Mouse (Mus musculus) forebrain, postnatal 0 days (tissue): Measurements from ENCODE around the gene Sfxn2. TPM values are rescaled to one million over a fixed set of nuclear protein-coding genes. Genes with fewer than 3 reads are reported as not detected.

Experiments
- ATAC-seq: fragments of 200-750 bp; cut with Nextera tagmentation; 2 replicates; pipeline ENCODE4 v1.8.0; 2017; ENCODE audit warnings: mild to moderate bottlenecking, moderate library complexity
- DNase-seq: peaks from one replicate; pipeline ENCODE4 v3.0.0-alpha.2; 2015
- H3K27ac ChIP-seq: fragments of 300-500 bp; sonication (generic); 2 replicates; pipeline ENCODE4 v1.5.1; 2014; ENCODE audit warnings: low read depth, mild to moderate bottlenecking, antibody characterized with exemption, low read length, moderate library complexity, mixed read lengths
- H3K27me3 ChIP-seq: fragments of 300-500 bp; sonication (generic); 2 replicates; pipeline ENCODE4 v1.6.1; 2014; ENCODE audit warnings: mild to moderate bottlenecking, low read length, mixed read lengths; ENCODE audit not compliant: insufficient read depth
- H3K36me3 ChIP-seq: fragments of 300-500 bp; sonication (generic); 2 replicates; pipeline ENCODE4 v1.6.1; 2014; ENCODE audit warnings: mild to moderate bottlenecking, moderate library complexity; ENCODE audit not compliant: insufficient read depth
- H3K4me1 ChIP-seq: fragments of 300-500 bp; sonication (generic); 2 replicates; pipeline ENCODE4 v1.6.1; 2014; ENCODE audit warnings: antibody characterized with exemption; ENCODE audit not compliant: insufficient read depth
- H3K4me2 ChIP-seq: fragments of 300-500 bp; sonication (generic); 2 replicates; pipeline ENCODE4 v1.6.1; 2014; ENCODE audit warnings: low read depth, mild to moderate bottlenecking, moderate library complexity
- H3K4me3 ChIP-seq: fragments of 300-500 bp; sonication (generic); 2 replicates; pipeline ENCODE4 v1.5.1; 2014; ENCODE audit warnings: low read depth, low read length, mixed read lengths
- H3K9ac ChIP-seq: fragments of 300-500 bp; sonication (generic); 2 replicates; pipeline ENCODE4 v1.6.1; 2014; ENCODE audit warnings: mild to moderate bottlenecking
- H3K9me3 ChIP-seq: fragments of 300-500 bp; sonication (generic); 2 replicates; pipeline ENCODE4 v1.6.1; 2016; ENCODE audit warnings: low read length
- CTCF ChIP-seq: sonication (generic); IDR thresholded peaks from 2 replicates; pipeline ENCODE4 v1.5.1; 2016; ENCODE audit warnings: antibody characterized with exemption, control low read depth, low read depth
- WGBS: fragments of 180-500 bp; shearing (Covaris S2); extraction: QIAGEN DNeasy Blood & Tissue Kit; methylation state at CpG from one replicate; pipeline ENCODE4 v1.1.7; 2014; 5-methylcytosine and 5-hydroxymethylcytosine counted together
- polyA plus RNA-seq: library from polyadenylated mRNA; unstranded; fragments of >200 nt; fragmentation: Nextera tagmentation; extraction: Ambion mirVana; gene quantifications from 2 replicates; pipeline ENCODE4 v1.2.1, GENCODE M21; 2015
- total RNA-seq: library from RNA; depleted of rRNA; stranded (reverse); fragments of >200 nt; gene quantifications from 2 replicates; pipeline ENCODE4 v1.2.3, GENCODE M21; 2014; rRNA removed

Sfxn2 gene
- total and polyA plus RNA-seq, 2 experiments from 2014 or later, result 10.6 to 12.6 TPM

DNA sequence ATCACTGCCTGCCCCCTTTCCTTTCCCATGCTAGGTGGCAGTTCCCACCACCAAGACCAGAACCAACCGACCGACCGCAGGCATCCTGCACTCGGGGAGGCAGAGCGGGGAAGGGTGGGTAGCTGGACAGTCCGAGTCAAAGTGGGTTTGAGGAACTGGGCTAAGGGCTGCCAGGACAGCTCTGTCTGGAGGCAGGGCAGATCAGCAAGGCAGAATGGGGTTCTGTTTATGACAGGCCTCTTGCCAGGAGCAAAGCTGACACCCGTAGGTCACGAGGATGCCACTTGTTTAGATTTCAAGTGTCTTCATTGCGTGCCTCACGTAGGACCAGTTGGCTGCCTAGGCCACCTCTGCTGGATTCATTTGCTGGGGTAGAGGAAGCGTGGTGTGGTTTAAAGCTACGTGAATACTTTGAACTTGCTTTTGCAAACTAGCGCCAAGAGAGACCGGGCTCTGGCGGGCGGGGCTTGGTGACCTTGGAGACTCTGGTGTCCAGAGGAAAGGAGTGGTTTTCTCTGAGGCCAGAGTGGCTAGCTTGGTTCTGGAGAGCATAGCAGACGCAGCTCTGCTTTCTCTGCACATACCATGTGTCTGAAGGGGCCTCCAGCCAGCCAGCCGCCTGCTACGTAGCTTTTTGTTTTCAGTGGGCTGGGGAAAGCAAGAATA, 68.4 kb downstream of the Sfxn2 start:
- peaks cover 6% of the 10 kb centered on the region for H3K4me1 ChIP-seq
- DNase-seq, result no peak

DNA sequence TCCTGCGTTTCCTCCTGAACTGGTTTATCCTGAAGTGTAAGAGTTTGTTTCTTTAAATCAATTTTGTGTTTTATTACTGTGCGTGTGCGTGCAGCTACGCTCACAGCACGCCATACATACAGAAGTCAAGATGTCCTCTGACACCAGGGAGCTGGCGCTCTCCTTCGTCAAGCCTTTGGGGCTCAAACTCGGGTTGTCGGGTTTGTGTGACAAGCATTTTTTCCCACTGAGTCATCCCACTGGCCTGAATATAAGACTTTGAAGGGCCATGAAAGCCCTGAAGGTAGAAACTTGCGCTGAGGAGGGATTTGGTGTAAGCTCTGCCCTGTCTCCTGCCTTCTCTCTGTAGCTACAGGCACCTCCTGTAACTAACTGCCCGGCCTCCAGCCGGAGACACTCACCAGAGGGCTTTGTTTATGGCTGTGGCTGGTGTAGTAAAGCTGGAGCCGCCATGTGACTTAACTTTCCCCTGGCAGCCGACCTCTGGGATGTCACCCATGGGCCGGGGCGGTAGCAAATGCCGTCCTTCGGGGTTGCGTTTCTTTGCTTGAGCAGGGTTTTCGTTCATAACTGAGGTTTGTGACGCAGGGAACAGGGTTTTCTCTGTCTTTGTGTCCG, 69.1 kb downstream of the Sfxn2 start:
- Histone ChIP-seq H3K27ac (0 out of 2 replicates have a peak overlapping the region, but pooled peaks have one; percentile 36), H3K4me2 (no peak overlapping the region), H3K4me1 (peaks cover 6% of the 10 kb centered on the region), H3K4me3 (no peak overlapping the region), H3K9me3 (no peaks in the 10 kb centered on the region), H3K27me3 (no peaks in the 10 kb centered on the region), H3K36me3 (0 out of 2 replicates have a peak, but pooled peaks cover 3% of the 10 kb centered on the region), H3K9ac (no peak overlapping the region)
- ATAC-seq, result no peak
- WGBS, result 60% methylated on average over 22 of the region's 22 CpGs
- no peak for DNase-seq
- no peak for TF ChIP-seq CTCF

More for the DNA sequence above, 68.4 kb downstream of the Sfxn2 start:
- peak; percentile 50 for ATAC-seq
- H3K4me2 ChIP-seq, result no peak overlapping the region
- WGBS, result 53% methylated on average over 19 of the region's 19 CpGs
- peak overlapping the region; percentile 36; the same call in 1 of the 2 replicates for H3K27ac ChIP-seq
- no peak overlapping the region for H3K9ac ChIP-seq
- H3K36me3 ChIP-seq, result 0 out of 2 replicates have a peak, but pooled peaks cover 6% of the 10 kb centered on the region
- H3K9me3 ChIP-seq, result no peaks in the 10 kb centered on the region
- H3K4me3 ChIP-seq, result no peak overlapping the region
- no peaks in the 10 kb centered on the region for H3K27me3 ChIP-seq
- no peak for TF ChIP-seq CTCF

DNA sequence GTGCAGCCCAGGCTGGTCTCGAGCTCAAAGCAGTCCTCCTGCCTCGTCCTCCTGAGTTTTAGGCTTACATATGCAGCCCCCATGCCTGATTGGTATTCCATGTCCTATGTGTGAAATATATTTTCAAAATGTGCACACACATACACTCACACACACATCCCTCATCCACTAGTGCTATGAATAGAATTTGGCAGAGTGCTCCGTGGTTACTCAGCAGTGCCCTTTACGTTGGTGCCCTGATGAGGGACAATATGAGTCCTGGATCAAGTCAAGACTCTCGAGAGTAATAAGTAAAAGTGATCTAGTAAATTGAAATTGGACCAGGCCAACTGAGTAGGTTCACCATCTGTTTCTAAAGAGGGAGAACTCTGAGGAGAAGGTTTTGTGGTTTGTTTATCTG, 70.1 kb downstream of the Sfxn2 start:
- 58% methylated on average over 5 of the region's 5 CpGs for WGBS
- Histone ChIP-seq H3K27ac (no peak overlapping the region), H3K4me1 (peaks cover 6% of the 10 kb centered on the region), H3K9ac (no peak overlapping the region), H3K9me3 (no peaks in the 10 kb centered on the region), H3K36me3 (no peaks in the 10 kb centered on the region), H3K27me3 (no peaks in the 10 kb centered on the region), H3K4me2 (no peak overlapping the region), H3K4me3 (no peak overlapping the region)
- no peak for TF ChIP-seq CTCF
- DNase-seq, result no peak
- ATAC-seq, result no peak

DNA sequence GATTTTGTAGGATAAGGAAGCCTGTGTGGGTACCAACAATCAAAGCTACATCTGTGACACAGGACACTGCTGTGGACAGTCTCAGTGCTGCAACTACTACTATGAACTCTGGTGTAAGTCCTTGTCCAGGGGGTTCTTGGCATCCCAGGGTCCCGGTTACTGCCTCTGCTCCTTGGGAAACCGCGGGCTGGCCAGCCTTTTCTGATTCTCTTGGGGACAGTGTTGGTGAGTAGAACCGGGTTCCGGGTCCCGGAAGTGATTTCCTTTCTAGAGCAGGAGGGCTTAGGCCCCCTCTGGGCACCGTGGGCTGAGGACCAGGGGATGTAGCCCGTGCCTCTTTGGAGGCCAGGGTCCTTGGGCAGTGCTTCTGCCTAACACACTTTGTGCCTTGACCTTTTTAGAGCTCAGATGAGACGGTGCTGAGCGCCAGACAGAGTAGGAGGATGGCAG, 71.2 kb downstream of the Sfxn2 start:
- Histone ChIP-seq H3K36me3 (no peaks in the 10 kb centered on the region; the same call in 1 of the 2 replicates), H3K4me1 (peaks cover 6% of the 10 kb centered on the region), H3K9ac (no peak overlapping the region; the same call in 1 of the 2 replicates), H3K4me2 (no peak overlapping the region), H3K27ac (no peak overlapping the region), H3K4me3 (no peak overlapping the region), H3K9me3 (no peaks in the 10 kb centered on the region), H3K27me3 (no peaks in the 10 kb centered on the region)
- WGBS, result 77% methylated on average over 10 of the region's 10 CpGs
- DNase-seq (no peak), ATAC-seq (no peak)
- no peak for TF ChIP-seq CTCF

DNA sequence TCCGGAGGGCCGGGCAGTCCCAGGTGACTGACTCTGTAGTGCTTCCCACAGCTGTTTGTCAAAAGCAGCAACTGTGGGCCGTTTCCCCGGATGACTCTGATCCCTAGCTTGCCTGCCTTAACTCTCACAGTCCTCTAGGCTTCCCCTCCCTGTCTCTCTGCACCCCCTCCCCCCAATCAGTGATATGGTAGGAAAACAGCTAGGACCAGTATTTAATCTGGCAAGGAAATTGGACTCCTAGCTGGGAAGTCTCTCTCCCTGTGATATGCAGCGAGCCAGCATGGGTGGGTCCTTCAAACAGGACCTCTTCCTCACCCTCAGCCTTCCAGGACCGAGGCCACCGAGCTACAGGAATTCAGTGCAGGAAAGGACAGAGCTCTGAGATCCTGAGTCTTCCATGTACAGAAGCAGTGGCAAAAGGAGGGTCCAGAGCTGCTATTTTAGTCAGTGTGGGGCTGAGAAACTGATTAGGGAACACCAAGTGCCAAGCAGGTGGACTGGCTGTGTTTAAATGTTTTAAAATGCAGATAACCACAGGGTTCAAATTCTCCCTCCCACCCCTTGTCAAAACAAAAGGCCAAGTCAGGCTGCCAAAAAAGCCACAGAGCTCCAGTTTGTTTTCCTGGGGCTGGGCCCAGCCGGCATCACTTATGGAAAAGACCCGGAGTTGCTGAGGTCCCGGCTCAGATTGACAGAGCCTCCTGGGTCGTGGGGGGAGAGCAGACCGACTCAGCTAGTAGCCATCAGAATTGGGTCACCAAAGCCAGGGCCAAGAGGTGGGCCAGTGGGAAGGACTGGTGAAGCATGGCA, 71.8 kb downstream of the Sfxn2 start:
- Histone ChIP-seq H3K9ac (no peak overlapping the region; the same call in 1 of the 2 replicates), H3K4me3 (no peak overlapping the region), H3K9me3 (no peaks in the 10 kb centered on the region), H3K4me2 (no peak overlapping the region), H3K27me3 (no peaks in the 10 kb centered on the region), H3K4me1 (peaks cover 6% of the 10 kb centered on the region), H3K27ac (peak overlapping the region; percentile 62), H3K36me3 (no peaks in the 10 kb centered on the region; the same call in 1 of the 2 replicates)
- no peak for TF ChIP-seq CTCF
- 25% methylated on average over 12 of the region's 12 CpGs for WGBS
- ATAC-seq, result peak; percentile 56
- peak; percentile 57 for DNase-seq

DNA sequence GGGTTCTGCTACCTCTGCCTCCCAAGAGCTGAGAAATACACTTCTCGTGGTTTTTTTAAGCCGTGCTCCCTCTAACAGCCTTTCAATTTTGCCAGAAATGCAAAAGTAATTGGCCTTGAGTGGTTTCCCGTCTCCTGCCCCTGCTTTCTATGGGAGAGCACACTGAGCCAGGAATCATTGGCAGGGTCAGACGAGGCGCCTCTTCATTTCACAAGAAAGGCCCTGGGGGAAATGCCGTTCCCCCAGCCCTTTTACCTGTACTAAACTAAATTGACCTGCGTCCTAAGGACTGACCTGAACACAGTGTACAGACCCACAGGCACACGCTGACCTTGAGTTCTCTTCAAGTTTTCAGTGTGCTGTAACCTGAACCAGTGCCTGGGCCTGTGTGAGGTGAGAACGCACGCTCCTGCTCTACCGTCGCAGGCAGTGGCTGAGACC, 72.9 kb downstream of the Sfxn2 start:
- TF ChIP-seq CTCF, result no peak
- no peak for ATAC-seq
- peaks cover 6% of the 10 kb centered on the region for H3K4me1 ChIP-seq
- H3K4me3 ChIP-seq, result no peak overlapping the region
- no peak overlapping the region for H3K4me2 ChIP-seq
- H3K9ac ChIP-seq, result no peak overlapping the region
- H3K36me3 ChIP-seq, result no peaks in the 10 kb centered on the region; the same call in 1 of the 2 replicates
- H3K9me3 ChIP-seq, result no peaks in the 10 kb centered on the region
- H3K27me3 ChIP-seq, result no peaks in the 10 kb centered on the region
- WGBS, result 68% methylated on average over 12 of the region's 12 CpGs
- H3K27ac ChIP-seq, result peak overlapping the region; percentile 50; the same call in 1 of the 2 replicates
- no peak for DNase-seq

DNA sequence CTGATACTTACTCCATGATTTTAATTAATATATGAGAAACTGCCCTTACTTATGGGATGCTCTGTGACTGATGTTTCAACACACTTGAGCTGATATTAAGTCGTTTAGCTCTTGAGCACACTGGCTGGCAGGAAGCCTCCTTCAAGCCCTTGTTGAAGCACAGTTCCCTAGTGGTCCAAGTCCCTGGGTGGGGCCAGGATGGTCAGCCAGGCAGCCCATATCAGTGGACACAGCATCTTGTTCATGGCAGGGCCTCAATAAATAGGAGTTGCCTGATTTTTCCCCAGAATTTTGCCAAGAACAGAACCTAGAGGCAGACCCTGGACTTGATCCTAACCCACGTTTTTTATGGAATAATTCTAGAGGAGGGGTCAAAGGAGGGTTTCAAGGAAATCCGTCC, 74.1 kb downstream of the Sfxn2 start:
- H3K36me3 ChIP-seq, result peaks cover 4% of the 10 kb centered on the region
- H3K27ac ChIP-seq, result no peak overlapping the region
- no peak overlapping the region for H3K4me2 ChIP-seq
- H3K4me1 ChIP-seq, result peaks cover 6% of the 10 kb centered on the region
- H3K4me3 ChIP-seq, result no peak overlapping the region
- no peak for DNase-seq
- no peak for TF ChIP-seq CTCF
- H3K27me3 ChIP-seq, result no peaks in the 10 kb centered on the region
- no peak for ATAC-seq
- no peaks in the 10 kb centered on the region for H3K9me3 ChIP-seq
- WGBS, result 77% methylated on average over 3 of the region's 3 CpGs
- no peak overlapping the region for H3K9ac ChIP-seq

Other genes with a start within 250 kb of the Sfxn2 start
- gene Psd, start 246.2 kb upstream of the Sfxn2 start, total RNA-seq, result 395 and 483 TPM in 2 replicates
- 158 and 178 TPM in 2 replicates for gene Psd, start 246.2 kb upstream of the Sfxn2 start, polyA plus RNA-seq
- gene Fbxl15, start 245.2 kb upstream of the Sfxn2 start, total RNA-seq, result 37.2 and 54.8 TPM in 2 replicates
- 50.3 and 59.1 TPM in 2 replicates for gene Fbxl15, start 245.2 kb upstream of the Sfxn2 start, polyA plus RNA-seq
- 214 and 275 TPM in 2 replicates for gene Cuedc2, start 234.7 kb upstream of the Sfxn2 start, total RNA-seq
- 388 and 443 TPM in 2 replicates for gene Cuedc2, start 234.7 kb upstream of the Sfxn2 start, polyA plus RNA-seq
- gene Mfsd13a, start 232.2 kb upstream of the Sfxn2 start, total RNA-seq, result 4.1 and 5.3 TPM in 2 replicates
- 11.5 and 14.1 TPM in 2 replicates for gene Mfsd13a, start 232.2 kb upstream of the Sfxn2 start, polyA plus RNA-seq
- 2.4 and 4.3 TPM in 2 replicates for gene 2310034G01Rik, start 223.1 kb upstream of the Sfxn2 start, total RNA-seq
- gene 2310034G01Rik, start 223.1 kb upstream of the Sfxn2 start, polyA plus RNA-seq, result 2.0 and 2.3 TPM in 2 replicates
- gene Actr1a, start 177.6 kb upstream of the Sfxn2 start, total RNA-seq, result 356 and 372 TPM in 2 replicates
- gene Actr1a, start 177.6 kb upstream of the Sfxn2 start, polyA plus RNA-seq, result 360 and 367 TPM in 2 replicates
- 9.4 and 13.1 TPM in 2 replicates for gene Sufu, start 176.5 kb upstream of the Sfxn2 start, total RNA-seq
- gene Sufu, start 176.5 kb upstream of the Sfxn2 start, polyA plus RNA-seq, result 12.7 and 17.7 TPM in 2 replicates
- gene Trim8, start 71.7 kb upstream of the Sfxn2 start, total RNA-seq, result 68.6 and 76.5 TPM in 2 replicates
- 25.9 and 28.2 TPM in 2 replicates for gene Trim8, start 71.7 kb upstream of the Sfxn2 start, polyA plus RNA-seq
- 98.1 and 138 TPM in 2 replicates for gene Arl3, start 167 bp upstream of the Sfxn2 start, total RNA-seq
- gene Arl3, start 167 bp upstream of the Sfxn2 start, polyA plus RNA-seq, result 184 and 202 TPM in 2 replicates
- gene Wbp1l, start 25.7 kb downstream of the Sfxn2 start, total RNA-seq, result 32.6 and 37.0 TPM in 2 replicates
- 16.4 and 25.4 TPM in 2 replicates for gene Wbp1l, start 25.7 kb downstream of the Sfxn2 start, polyA plus RNA-seq
- gene Cyp17a1, start 99.8 kb downstream of the Sfxn2 start, total RNA-seq, result 0.08 TPM in 1 of 2 replicates, not detected in the other
- not detected in 2 replicates for gene Cyp17a1, start 99.8 kb downstream of the Sfxn2 start, polyA plus RNA-seq
- gene Borcs7, start 116.5 kb downstream of the Sfxn2 start, total RNA-seq, result 14.4 and 15.2 TPM in 2 replicates
- gene Borcs7, start 116.5 kb downstream of the Sfxn2 start, polyA plus RNA-seq, result 20.6 and 29.5 TPM in 2 replicates
- 14.5 and 17.4 TPM in 2 replicates for gene As3mt, start 134.1 kb downstream of the Sfxn2 start, total RNA-seq
- gene As3mt, start 134.1 kb downstream of the Sfxn2 start, polyA plus RNA-seq, result 14.4 and 18.4 TPM in 2 replicates
- 11.7 and 16.6 TPM in 2 replicates for gene Cnnm2, start 188.2 kb downstream of the Sfxn2 start, total RNA-seq
- 5.2 and 6.2 TPM in 2 replicates for gene Cnnm2, start 188.2 kb downstream of the Sfxn2 start, polyA plus RNA-seq